Mouse (Mus musculus): ENCODE results near the gene Ugt1a7c. TPM values are rescaled to one million over a fixed set of nuclear protein-coding genes. Genes with fewer than 3 reads are reported as not detected.

Gene Ugt1a7c
- total and polyA plus RNA-seq, 2 experiments from 2014 or later = 1.3 to 2.1 TPM

GRCm38 (mm10) chr1:88199996-88200395 lies 105.1 kb downstream of the Ugt1a7c start:
- Histone ChIP-seq H3K36me3 (ENCODE audit: insufficient read depth, low read length) (no peaks in the 10 kb centered on the region), H3K4me2 (ENCODE audit: low read depth, low read length) (no peak overlapping the region), H3K9ac (replicated peaks; ENCODE audit: low read length) (no peak overlapping the region), H3K9me3 (ENCODE audit: low read length) (no peaks in the 10 kb centered on the region), H3K4me1 (ENCODE audit: insufficient read depth, low read length) (no peaks in the 10 kb centered on the region; the same call in 1 of the 2 replicates), H3K27me3 (ENCODE audit: insufficient read depth, low read length) (no peaks in the 10 kb centered on the region), H3K4me3 (ENCODE audit: low read length) (no peak overlapping the region), H3K27ac (no peak overlapping the region)
- DNase-seq (ENCODE audit: low spot score) (no peak), ATAC-seq (no peak)
- TF ChIP-seq CTCF (IDR thresholded peaks at IDR 0.05; ENCODE audit: low read depth) = no peak
- WGBS = 53% methylated on average over 2 of the region's 2 CpGs

- Histone ChIP-seq H3K9ac (replicated peaks; ENCODE audit: low read length) (no peak within 1 kb of the TSS), H3K36me3 (ENCODE audit: insufficient read depth, low read length) (no peaks in the 10 kb centered on the region), H3K4me1 (ENCODE audit: insufficient read depth, low read length) (peaks cover 4% of the 10 kb centered on the region; the same call in 1 of the 2 replicates), H3K27ac (no peak within 1 kb of the TSS), H3K4me2 (ENCODE audit: low read depth, low read length) (no peak within 1 kb of the TSS), H3K27me3 (ENCODE audit: insufficient read depth, low read length) (no peaks in the 10 kb centered on the region), H3K4me3 (ENCODE audit: low read length) (no peak within 1 kb of the TSS), H3K9me3 (ENCODE audit: low read length) (no peaks in the 10 kb centered on the region)
- no peak for TF ChIP-seq CTCF (IDR thresholded peaks at IDR 0.05; ENCODE audit: low read depth)
- no peak for ATAC-seq
- no peak for DNase-seq (ENCODE audit: low spot score)
- 86% methylated on average over 7 of the region's 7 CpGs for WGBS
These were observed 105.6 kb downstream of the Ugt1a7c start, which contains the start of gene Ugt1a2 for GRCm38 (mm10) chr1:88200456-88200855. Ugt1a2 (plus strand) TSS chr1:88200601.

- Histone ChIP-seq H3K4me1 (ENCODE audit: insufficient read depth, low read length) (peaks cover 4% of the 10 kb centered on the region; the same call in 1 of the 2 replicates), H3K9ac (replicated peaks; ENCODE audit: low read length) (peak within 1 kb of the TSS; percentile 58), H3K27me3 (ENCODE audit: insufficient read depth, low read length) (no peaks in the 10 kb centered on the region), H3K9me3 (ENCODE audit: low read length) (no peaks in the 10 kb centered on the region), H3K36me3 (ENCODE audit: insufficient read depth, low read length) (no peaks in the 10 kb centered on the region), H3K4me2 (ENCODE audit: low read depth, low read length) (peak within 1 kb of the TSS; percentile 74), H3K27ac (peak within 1 kb of the TSS; percentile 48; the same call in 1 of the 2 replicates), H3K4me3 (ENCODE audit: low read length) (peak within 1 kb of the TSS; percentile 40)
- peak; percentile 93 for DNase-seq (ENCODE audit: low spot score)
- no peak for TF ChIP-seq CTCF (IDR thresholded peaks at IDR 0.05; ENCODE audit: low read depth)
- ATAC-seq = peak; percentile 99
- WGBS = 6% methylated on average over 62 of the region's 62 CpGs
These were observed 110.5 kb downstream of the Ugt1a7c start, which contains the start of gene Dnajb3 for GRCm38 (mm10) chr1:88205294-88205922. Dnajb3 (minus strand) TSS chr1:88205782.

- 80% methylated on average over 2 of the region's 2 CpGs for WGBS
- ATAC-seq (no peak), DNase-seq (ENCODE audit: low spot score) (no peak)
- peaks cover 7% of the 10 kb centered on the region for H3K9me3 ChIP-seq (ENCODE audit: low read length)
- H3K27ac ChIP-seq = no peak overlapping the region
- H3K9ac ChIP-seq (replicated peaks; ENCODE audit: low read length) = no peak overlapping the region
- H3K36me3 ChIP-seq (ENCODE audit: insufficient read depth, low read length) = no peaks in the 10 kb centered on the region
- peaks cover 4% of the 10 kb centered on the region; the same call in 1 of the 2 replicates for H3K4me1 ChIP-seq (ENCODE audit: insufficient read depth, low read length)
- no peak overlapping the region for H3K4me2 ChIP-seq (ENCODE audit: low read depth, low read length)
- H3K27me3 ChIP-seq (ENCODE audit: insufficient read depth, low read length) = no peaks in the 10 kb centered on the region
- no peak overlapping the region for H3K4me3 ChIP-seq (ENCODE audit: low read length)
- TF ChIP-seq CTCF (IDR thresholded peaks at IDR 0.05; ENCODE audit: low read depth) = no peak
These were observed 112.1 kb downstream of the Ugt1a7c start for GRCm38 (mm10) chr1:88206843-88207479.

GRCm38 (mm10) chr1:88211812-88212211 lies 117.0 kb downstream of the Ugt1a7c start, which contains the start of gene Ugt1a1:
Ugt1a1 (plus strand) TSS chr1:88211959.
- DNase-seq (ENCODE audit: low spot score) (peak; percentile 18), ATAC-seq (0 out of 2 replicates have a peak, but pooled peaks have one; percentile 13)
- WGBS = 69% methylated on average over 8 of the region's 8 CpGs
- no peaks in the 10 kb centered on the region for H3K4me1 ChIP-seq (ENCODE audit: insufficient read depth, low read length)
- no peak within 1 kb of the TSS for H3K9ac ChIP-seq (replicated peaks; ENCODE audit: low read length)
- no peak within 1 kb of the TSS for H3K27ac ChIP-seq
- H3K9me3 ChIP-seq (ENCODE audit: low read length) = peaks cover 52% of the 10 kb centered on the region
- no peaks in the 10 kb centered on the region for H3K27me3 ChIP-seq (ENCODE audit: insufficient read depth, low read length)
- no peak for TF ChIP-seq CTCF (IDR thresholded peaks at IDR 0.05; ENCODE audit: low read depth)
- no peak within 1 kb of the TSS for H3K4me3 ChIP-seq (ENCODE audit: low read length)
- no peak within 1 kb of the TSS for H3K4me2 ChIP-seq (ENCODE audit: low read depth, low read length)
- no peaks in the 10 kb centered on the region for H3K36me3 ChIP-seq (ENCODE audit: insufficient read depth, low read length)

- H3K4me2 ChIP-seq (ENCODE audit: low read depth, low read length) = no peak overlapping the region
- ATAC-seq (peak; percentile 28), DNase-seq (ENCODE audit: low spot score) (peak; percentile 23)
- H3K27me3 ChIP-seq (ENCODE audit: insufficient read depth, low read length) = no peaks in the 10 kb centered on the region
- H3K9me3 ChIP-seq (ENCODE audit: low read length) = peaks cover 59% of the 10 kb centered on the region
- no peaks in the 10 kb centered on the region for H3K36me3 ChIP-seq (ENCODE audit: insufficient read depth, low read length)
- no peaks in the 10 kb centered on the region for H3K4me1 ChIP-seq (ENCODE audit: insufficient read depth, low read length)
- TF ChIP-seq CTCF (IDR thresholded peaks at IDR 0.05; ENCODE audit: low read depth) = no peak
- WGBS = 62% methylated on average over 8 of the region's 8 CpGs
- no peak overlapping the region for H3K4me3 ChIP-seq (ENCODE audit: low read length)
- H3K27ac ChIP-seq = no peak overlapping the region
- H3K9ac ChIP-seq (replicated peaks; ENCODE audit: low read length) = no peak overlapping the region
These were observed 117.6 kb downstream of the Ugt1a7c start for GRCm38 (mm10) chr1:88212341-88213045.
